Comparison of ENCODE assay signal across 22 mouse cellular contexts in the genomic region with DNA sequence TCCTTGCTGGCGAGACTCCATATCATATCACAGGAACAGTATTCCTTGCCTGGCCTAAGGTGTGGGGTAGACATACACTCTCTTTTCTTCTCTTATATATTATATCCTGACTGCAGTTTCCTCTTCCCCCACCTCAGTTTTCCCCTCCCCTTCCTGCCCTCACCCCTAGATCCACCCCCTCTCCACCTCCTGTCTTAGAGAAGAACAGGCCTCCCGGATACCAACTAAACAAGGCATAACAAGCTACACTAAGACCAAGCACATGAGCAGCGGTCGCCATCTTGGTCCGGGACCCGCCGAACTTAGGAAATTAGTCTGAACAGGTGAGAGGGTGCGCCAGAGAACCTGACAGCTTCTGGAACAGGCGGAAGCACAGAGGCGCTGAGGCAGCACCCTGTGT. TPM values are rescaled to one million over a fixed set of nuclear protein-coding genes. Genes with fewer than 3 reads are reported as not detected.
"Had no signal": no experiment of that assay in that cellular context is flagged by ENCODE, and none has a peak within 500 bp of the region (broad histone marks: within the 10 kb centered on the region; RNA-seq: fewer than 3 reads in every experiment).

No protein-coding gene starts in this region.

RNA-seq across cellular contexts. Expression of a gene that starts 33.7 kb away (rescaled TPM):
- total RNA-seq: left cerebral cortex, postnatal 10 days; left cerebral cortex, postnatal 14 days; left cerebral cortex, postnatal 25 days; left cerebral cortex, postnatal 36 days; left cerebral cortex, postnatal 4 days; liver, adult 2 months; megakaryocyte progenitor cell, adult 5-6 weeks; megakaryocyte, adult 5-6 weeks; megakaryocyte-erythroid progenitor cell, adult 5-6 weeks; monocyte, adult 5-6 weeks had no signal
- polyA plus RNA-seq: limb, embryonic 12.5 days; liver, adult 2 months; liver, embryonic 12.5 days; liver, embryonic 13.5 days; liver, embryonic 14.5 days; liver, embryonic 16.5 days; liver, postnatal 0 days; macrophage; midbrain, embryonic 10.5 days; midbrain, embryonic 14.5 days; midbrain, embryonic 16.5 days; midbrain, postnatal 0 days; neural tube, embryonic 12.5 days had no signal
